Mouse (Mus musculus): ENCODE measurements around the gene Ripor2.

DNA sequence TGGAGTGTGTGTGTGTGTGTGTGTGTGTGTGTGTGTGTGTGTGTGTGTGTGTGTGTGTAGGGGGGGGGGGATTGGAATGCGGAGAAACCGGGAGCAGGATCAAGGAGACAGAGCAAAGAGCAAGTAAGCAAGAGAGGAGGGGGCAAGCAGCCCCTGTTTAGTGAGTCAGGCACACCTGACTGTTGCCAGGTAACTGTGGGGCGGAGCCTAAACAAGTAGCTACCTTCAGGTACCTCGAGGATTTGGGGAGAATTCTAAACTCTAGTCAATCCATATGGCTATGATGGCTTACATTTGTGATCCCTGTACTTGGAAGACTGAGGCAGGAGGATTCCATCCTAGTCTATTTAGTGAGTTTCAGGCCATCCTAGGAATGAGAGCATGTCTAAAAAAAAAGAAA is 22.1 kb downstream of the Ripor2 start:
- no peak for TF ChIP-seq CTCF (IDR thresholded peaks at IDR 0.05; ENCODE audit: extremely low read depth, insufficient read length, insufficient replicate concordance, low read depth, low read length)
- TF ChIP-seq POLR2A (IDR thresholded peaks at IDR 0.05; ENCODE audit: low read depth, low read length), result no peak
